Mouse (Mus musculus) embryonic stem cell, embryonic (primary cell): ENCODE measurements around the gene Zbtb4.

ENCODE experiments used
- CTCF ChIA-PET, 4 experiments: fragments of 300-600 bp in 2 of 4; fragments of 350-600 bp in 2 of 4; sonication (Branson Sonifier 250); formaldehyde crosslinking; loops; one replicate each; lab custom pipeline; 2022; ENCODE audit warnings: inconsistent platforms in 2 of 4; lab: Charles Lee
- POLR2A ChIA-PET, 4 experiments: fragments of 300-600 bp in 2 of 4; fragments of 350-600 bp in 2 of 4; sonication (Branson Sonifier 250); formaldehyde crosslinking; loops; one replicate each; lab custom pipeline; 2022; ENCODE audit warnings: antibody characterized with exemption in 4 of 4, inconsistent platforms in 1 of 4; lab: Charles Lee

Zbtb4 gene

GRCm38 (mm10) chr11:69800392-69801197, 34.9 kb downstream of the Zbtb4 start:
- ChIA-PET POLR2A (interaction anchor here (0.6 to 12.8 kb wide), 68 partner anchors 9 to 664 kb away, joined by 3 to 168 read pairs (median 5); partner anchors contain the start of genes Nlgn2 (in 3 of the 4), Tmem256 (in 3 of the 4), 2810408A11Rik (in 2 of the 4) and Eif5a (in 2 of the 4)), CTCF (interaction anchor here in 2 of 4 experiments (0.6 to 1.7 kb wide), 5 partner anchors 58 to 401 kb away, joined by 3 to 7 read pairs (median 3); partner anchors contain the start of genes Fxr2 (in 1 of the 2) and Tnk1 (in 1 of the 2))

- ChIA-PET POLR2A (interaction anchor here (0.5 to 12.8 kb wide), 49 partner anchors 9 to 196 kb away, joined by 3 to 168 read pairs (median 7); partner anchors contain the start of genes Nlgn2 (in 3 of the 4), Tmem256 (in 3 of the 4), Polr2a (in 2 of the 4) and Slc35g3 (in 2 of the 4)), CTCF (interaction anchor here in 2 of 4 experiments (0.5 to 2.5 kb wide), 5 partner anchors 16 to 144 kb away, joined by 3 to 11 read pairs (median 3); no protein-coding TSS in a partner anchor)
Observed at GRCm38 (mm10) chr11:69801379-69801977, 35.8 kb downstream of the Zbtb4 start, which contains the start of gene Fgf11. Fgf11 (minus strand) TSS chr11:69801857.

- POLR2A ChIA-PET, result interaction anchor here (0.6 to 12.8 kb wide), 65 partner anchors 9 to 723 kb away, joined by 3 to 168 read pairs (median 5); partner anchors contain the start of genes Nlgn2 (in 3 of the 4), Tmem256 (in 3 of the 4), 2810408A11Rik (in 2 of the 4) and Eif5a (in 2 of the 4)
Observed at GRCm38 (mm10) chr11:69802648-69803105, 37.0 kb downstream of the Zbtb4 start.

GRCm38 (mm10) chr11:69803328-69803727, 37.6 kb downstream of the Zbtb4 start:
- CTCF ChIA-PET, result interaction anchor here in 3 of 4 experiments (0.5 to 4.2 kb wide), 18 partner anchors 11 to 145 kb away, joined by 3 to 27 read pairs (median 4); partner anchors contain the start of genes Gm39566 (in 1 of the 3), Nlgn2 (in 1 of the 3), Polr2a (in 1 of the 3) and Slc2a4 (in 1 of the 3)
- POLR2A ChIA-PET, result interaction anchor here (0.7 to 12.8 kb wide), 60 partner anchors 8 to 418 kb away, joined by 3 to 168 read pairs (median 6); partner anchors contain the start of genes Chrnb1 (in 3 of the 4), Nlgn2 (in 3 of the 4), Tmem256 (in 3 of the 4) and Eif5a (in 2 of the 4)

More at GRCm38 (mm10) chr11:69802648-69803105, 37.0 kb downstream of the Zbtb4 start:
- CTCF ChIA-PET, result interaction anchor here in 3 of 4 experiments (0.5 to 2.7 kb wide), 16 partner anchors 12 to 146 kb away, joined by 3 to 11 read pairs (median 4); partner anchors contain the start of genes Gm39566 (in 1 of the 3), Nlgn2 (in 1 of the 3), Slc2a4 (in 1 of the 3) and Tmem256 (in 1 of the 3)

- POLR2A ChIA-PET, result interaction anchor here (0.7 to 12.8 kb wide), 57 partner anchors 9 to 240 kb away, joined by 3 to 168 read pairs (median 7); partner anchors contain the start of genes Chrnb1 (in 3 of the 4), Nlgn2 (in 2 of the 4), Polr2a (in 2 of the 4) and Tmem256 (in 2 of the 4)
- CTCF ChIA-PET, result interaction anchor here in 3 of 4 experiments (0.5 to 4.2 kb wide), 18 partner anchors 10 to 223 kb away, joined by 3 to 27 read pairs (median 4); partner anchors contain the start of genes Tmem95 (in 2 of the 3), Gm39566 (in 1 of the 3), Nlgn2 (in 1 of the 3) and Polr2a (in 1 of the 3)
Observed at GRCm38 (mm10) chr11:69803786-69804651, 38.3 kb downstream of the Zbtb4 start.

GRCm38 (mm10) chr11:69804652-69804940, 38.9 kb downstream of the Zbtb4 start:
- CTCF ChIA-PET, result interaction anchor here in 2 of 4 experiments (1.0 to 4.2 kb wide), 8 partner anchors 19 to 144 kb away, joined by 3 to 27 read pairs (median 10); partner anchors contain the start of genes Tmem95 (in 2 of the 2) and Slc2a4 (in 1 of the 2)

GRCm38 (mm10) chr11:69804972-69805909, 39.5 kb downstream of the Zbtb4 start, which contains the start of gene Tmem102:
Tmem102 (minus strand) TSS chr11:69805624.
- ChIA-PET CTCF (interaction anchor here (0.5 to 4.2 kb wide), 33 partner anchors 10 to 627 kb away, joined by 3 to 27 read pairs (median 4); partner anchors contain the start of genes Tmem95 (in 2 of the 4), Gm39566 (in 1 of the 4), Kctd11 (in 1 of the 4) and Tnk1 (in 1 of the 4)), POLR2A (interaction anchor here (0.7 to 12.8 kb wide), 63 partner anchors 8 to 228 kb away, joined by 3 to 168 read pairs (median 4); partner anchors contain the start of genes Nlgn2 (in 3 of the 4), Tmem256 (in 3 of the 4), 2810408A11Rik (in 2 of the 4) and Chrnb1 (in 2 of the 4))

More at GRCm38 (mm10) chr11:69804652-69804940, 38.9 kb downstream of the Zbtb4 start:
- POLR2A ChIA-PET, result interaction anchor here (0.7 to 12.8 kb wide), 37 partner anchors 9 to 228 kb away, joined by 3 to 168 read pairs (median 5); partner anchors contain the start of genes Chrnb1 (in 2 of the 4), Nlgn2 (in 2 of the 4), Polr2a (in 2 of the 4) and Tmem256 (in 2 of the 4)

GRCm38 (mm10) chr11:69806378-69806777, 40.7 kb downstream of the Zbtb4 start:
- POLR2A ChIA-PET, result interaction anchor here in 3 of 4 experiments (0.7 to 12.8 kb wide), 39 partner anchors 8 to 191 kb away, joined by 3 to 168 read pairs (median 6); partner anchors contain the start of genes 2810408A11Rik (in 2 of the 3), Chrnb1 (in 2 of the 3), Gm39566 (in 2 of the 3) and Neurl4 (in 2 of the 3)
- CTCF ChIA-PET, result interaction anchor here (0.6 to 4.2 kb wide), 25 partner anchors 10 to 215 kb away, joined by 3 to 27 read pairs (median 4); partner anchors contain the start of genes Tmem95 (in 2 of the 4), Kctd11 (in 1 of the 4), Tmem256 (in 1 of the 4) and Tnk1 (in 1 of the 4)

GRCm38 (mm10) chr11:69807641-69808040, 41.9 kb downstream of the Zbtb4 start:
- ChIA-PET CTCF (no interaction called here), POLR2A (interaction anchor here in 2 of 4 experiments (0.6 to 12.8 kb wide), 5 partner anchors 9 to 69 kb away, joined by 3 to 168 read pairs (median 27); partner anchors contain the start of genes Polr2a (in 1 of the 2), Slc35g3 (in 1 of the 2) and Tmem95 (in 1 of the 2))

GRCm38 (mm10) chr11:69810280-69810679, 44.6 kb downstream of the Zbtb4 start:
- ChIA-PET CTCF (interaction anchor here in 3 of 4 experiments (0.8 to 2.2 kb wide), 6 partner anchors 67 to 139 kb away, joined by 3 to 12 read pairs (median 4); partner anchors contain the start of gene Tmem95 (in 2 of the 3)), POLR2A (interaction anchor here in 3 of 4 experiments (0.6 to 3.2 kb wide), 24 partner anchors 9 to 485 kb away, joined by 3 to 17 read pairs (median 4); partner anchors contain the start of genes Nlgn2 (in 2 of the 3), Tmem256 (in 2 of the 3), Fgf11 (in 1 of the 3) and Slc2a4 (in 1 of the 3))

GRCm38 (mm10) chr11:69815155-69815554, 49.4 kb downstream of the Zbtb4 start, which contains the start of gene Gm39566:
Gm39566 (minus strand) TSS chr11:69815298.
- POLR2A ChIA-PET, result interaction anchor here in 2 of 4 experiments (0.7 to 5.4 kb wide), 16 partner anchors 8 to 56 kb away, joined by 3 to 54 read pairs (median 6); partner anchors contain the start of genes Nlgn2 (in 2 of the 2), Tmem102 (in 2 of the 2), Tmem256 (in 2 of the 2) and Fgf11 (in 1 of the 2)
- CTCF ChIA-PET, result interaction anchor here in 2 of 4 experiments (0.8 to 1.9 kb wide), 5 partner anchors 10 to 96 kb away, joined by 3 to 8 read pairs (median 4); partner anchors contain the start of genes Tmem102 (in 1 of the 2) and Tmem95 (in 1 of the 2)

- CTCF ChIA-PET, result interaction anchor here in 3 of 4 experiments (0.6 to 2.0 kb wide), 10 partner anchors 10 to 251 kb away, joined by 3 to 11 read pairs (median 3); partner anchors contain the start of genes Tmem102 (in 2 of the 3) and Tmem256 (in 1 of the 3)
- POLR2A ChIA-PET, result interaction anchor here (0.7 to 5.4 kb wide), 38 partner anchors 8 to 405 kb away, joined by 3 to 54 read pairs (median 4); partner anchors contain the start of genes Nlgn2 (in 2 of the 4), Tmem102 (in 2 of the 4), Tmem256 (in 2 of the 4) and 2810408A11Rik (in 1 of the 4)
Observed at GRCm38 (mm10) chr11:69816520-69816919, 50.8 kb downstream of the Zbtb4 start.

- CTCF ChIA-PET, result no interaction called here
- POLR2A ChIA-PET, result interaction anchor here in 2 of 4 experiments (1.5 to 5.4 kb wide), 3 partner anchors 13 to 34 kb away, joined by 3 to 54 read pairs (median 23); partner anchors contain the start of genes Tmem102 (in 2 of the 2) and Fgf11 (in 1 of the 2)
Observed at GRCm38 (mm10) chr11:69818365-69818764, 52.7 kb downstream of the Zbtb4 start, which contains the start of gene Spem2. Spem2 (minus strand) TSS chr11:69818465.
